Mouse (Mus musculus) heart, adult 2 months (tissue): ENCODE data around the gene Lmo7. TPM values are rescaled to one million over a fixed set of nuclear protein-coding genes. Genes with fewer than 3 reads are reported as not detected.
A peak's percentile ranks its signal among the peaks of the same experiment; 100 is the strongest.

Experiments used
- DNase-seq, 2 experiments: peaks; one replicate each; pipeline ENCODE4 v3.0.0; 2021
- H3K27ac ChIP-seq: fragments of 200-600 bp; 2 replicates; pipeline ENCODE4 v1.8.1; 2022
- H3K27me3 ChIP-seq: fragments of 200-500 bp; 2 replicates; pipeline ENCODE4 v1.6.1; 2012; ENCODE audit warnings: mild to moderate bottlenecking, low read length, inconsistent platforms, mixed read lengths; ENCODE audit not compliant: control insufficient read depth, insufficient read depth
- H3K36me3 ChIP-seq: fragments of 200-500 bp; 2 replicates; pipeline ENCODE4 v1.6.1; 2012; ENCODE audit warnings: low read length, inconsistent platforms; ENCODE audit not compliant: control insufficient read depth, insufficient read depth
- H3K4me1 ChIP-seq: fragments of 200-500 bp; 2 replicates; pipeline ENCODE4 v1.6.1; 2011; ENCODE audit warnings: low read length; ENCODE audit not compliant: control insufficient read depth, insufficient read depth
- H3K4me3 ChIP-seq: fragments of 200-600 bp; 2 replicates; pipeline ENCODE4 v1.8.1; 2022
- H3K79me2 ChIP-seq: fragments of 200-500 bp; replicated peaks from 2 replicates; pipeline ENCODE4 v1.6.1; 2012; ENCODE audit warnings: mild to moderate bottlenecking, inconsistent platforms, low read length, moderate library complexity, mixed read lengths; ENCODE audit not compliant: control insufficient read depth, insufficient read depth
- H3K9ac ChIP-seq: fragments of 200-500 bp; 2 replicates; pipeline ENCODE4 v1.6.1; 2012; ENCODE audit warnings: low read depth, mild to moderate bottlenecking, control low read depth, inconsistent platforms, low read length, mixed read lengths
- CTCF ChIP-seq: fragments of 200-600 bp; IDR thresholded peaks from 2 replicates; pipeline ENCODE4 v1.8.1; 2022; ENCODE audit warnings: antibody characterized with exemption, mild to moderate bottlenecking, moderate library complexity
- EP300 ChIP-seq: fragments of 200-500 bp; IDR thresholded peaks from 2 replicates; pipeline ENCODE4 v1.6.1; 2011; ENCODE audit warnings: low read depth, low read length, control low read depth; ENCODE audit not compliant: insufficient read depth
- POLR2A ChIP-seq: fragments of 200-500 bp; IDR thresholded peaks from 2 replicates; pipeline ENCODE4 v1.6.1; 2011; ENCODE audit warnings: mild to moderate bottlenecking, low read depth, low read length, control low read depth; ENCODE audit not compliant: insufficient read depth
- WGBS: fragments of 180-500 bp; shearing (Covaris S2); methylation state at CpG from one replicate; pipeline ENCODE4 v1.1.7; 2018; 5-methylcytosine and 5-hydroxymethylcytosine counted together
- intact Hi-C: fragments of 180-260 bp; cut with DNase I; formaldehyde crosslinking; loops from one replicate; pipeline ENCODE4 v1.15.1; 2025
- polyA plus RNA-seq: library from polyadenylated mRNA; depleted of rRNA; stranded (reverse); fragments of >200 nt; gene quantifications from 2 replicates; pipeline ENCODE4 v1.2.3, GENCODE M21; 2012
- total RNA-seq, 2 experiments: library from RNA; stranded (reverse); gene quantifications; 2 replicates each; pipeline ENCODE4 v1.2.3; 2021

Lmo7 gene
- total and polyA plus RNA-seq, 3 experiments = 165 to 412 (median 336) TPM

DNA sequence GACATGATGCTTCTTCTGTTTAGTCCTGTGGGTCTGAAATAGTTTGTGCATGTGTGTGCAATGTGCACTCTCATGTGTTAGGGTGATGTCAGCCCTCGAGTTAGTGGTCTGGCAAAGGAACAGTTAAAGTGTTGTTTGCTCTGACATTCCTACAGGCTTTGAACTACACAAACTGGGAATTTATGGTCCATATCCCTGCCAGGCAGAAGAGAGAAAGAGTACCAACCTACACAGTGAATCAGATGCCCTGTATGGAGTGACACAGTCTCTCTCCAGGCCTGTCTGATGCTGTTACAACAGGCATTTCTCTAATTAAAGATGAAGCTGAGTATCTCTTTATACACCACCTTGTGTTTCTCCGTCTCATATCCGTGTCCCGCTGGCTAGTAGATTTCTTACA lies 21.2 kb downstream of the Lmo7 start:
- Histone ChIP-seq H3K4me3 (no peak overlapping the region), H3K27ac (no peak overlapping the region), H3K4me1 (peaks cover 3% of the 10 kb centered on the region; the same call in 1 of the 2 replicates), H3K27me3 (no peaks in the 10 kb centered on the region), H3K9ac (no peak overlapping the region), H3K79me2 (no peaks in the 10 kb centered on the region), H3K36me3 (no peaks in the 10 kb centered on the region)
- DNase-seq = no peak
- WGBS = 82% methylated on average over 4 of the region's 4 CpGs
- intact Hi-C loops = no loop called here
- TF ChIP-seq EP300 (no peak), CTCF (no peak), POLR2A (no peak)

DNA sequence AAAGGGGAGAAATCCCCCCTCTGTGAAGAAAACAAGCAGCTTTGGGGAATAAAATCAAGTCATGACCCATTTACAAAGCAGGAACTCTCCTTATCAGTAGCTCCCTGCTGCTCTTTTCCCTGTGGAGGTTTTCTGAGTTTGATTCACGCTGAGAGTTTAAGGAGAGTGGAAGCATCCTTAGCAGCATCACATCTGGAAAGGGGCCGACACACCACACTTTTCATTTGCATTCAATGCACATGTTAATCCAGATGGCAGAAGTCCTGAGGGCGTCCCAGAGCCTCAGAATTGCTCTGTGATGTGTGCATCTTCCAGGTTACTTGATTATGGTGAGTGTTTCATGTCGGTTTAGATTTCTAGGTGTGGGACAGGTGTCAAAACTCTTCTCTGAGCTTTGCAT lies 25.7 kb downstream of the Lmo7 start:
- Histone ChIP-seq H3K4me3 (no peak overlapping the region), H3K4me1 (no peaks in the 10 kb centered on the region), H3K27ac (no peak overlapping the region), H3K9ac (no peak overlapping the region), H3K27me3 (no peaks in the 10 kb centered on the region), H3K36me3 (no peaks in the 10 kb centered on the region), H3K79me2 (no peaks in the 10 kb centered on the region)
- 54% methylated on average over 4 of the region's 4 CpGs for WGBS
- DNase-seq = no peak
- intact Hi-C loops = no loop called here
- TF ChIP-seq CTCF (no peak), EP300 (no peak), POLR2A (no peak)

- TF ChIP-seq EP300 (no peak), POLR2A (no peak), CTCF (peak; percentile 59)
- H3K27me3 ChIP-seq = no peaks in the 10 kb centered on the region
- no peak overlapping the region for H3K4me3 ChIP-seq
- no peak overlapping the region for H3K9ac ChIP-seq
- no peak overlapping the region for H3K27ac ChIP-seq
- WGBS = 35% methylated on average over 1 of the region's 1 CpGs
- no peaks in the 10 kb centered on the region for H3K4me1 ChIP-seq
- DNase-seq = no peak
- no peaks in the 10 kb centered on the region for H3K79me2 ChIP-seq
- no peaks in the 10 kb centered on the region for H3K36me3 ChIP-seq
- intact Hi-C loops = no loop called here
Measured at GRCm38 (mm10) chr14:101762267-101762666, 32.5 kb downstream of the Lmo7 start.

DNA sequence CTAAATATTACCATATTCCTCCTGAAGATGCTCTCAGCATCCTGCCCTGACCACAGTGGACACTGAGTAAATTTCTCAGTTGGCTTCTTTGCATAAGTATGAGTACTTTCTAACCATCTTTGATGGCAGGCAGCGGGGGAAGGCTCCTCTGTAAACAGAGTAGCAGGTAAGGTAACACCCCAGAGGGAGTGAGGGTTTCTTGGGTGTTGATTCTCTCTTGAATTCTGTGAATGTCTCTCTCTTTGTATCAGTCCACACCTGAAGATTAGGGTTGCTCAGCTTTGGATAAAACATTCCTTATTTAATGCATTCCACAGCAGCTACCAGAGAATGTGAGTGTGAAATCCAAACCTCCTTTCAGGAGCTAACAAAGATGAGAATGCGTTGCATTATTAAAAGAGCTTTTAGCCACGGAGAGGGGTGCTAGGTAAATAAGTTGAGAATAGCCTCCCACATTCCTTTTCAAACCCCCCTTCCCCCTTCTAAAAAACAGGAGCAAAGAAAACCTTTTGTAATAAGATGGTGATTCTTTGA lies 34.1 kb downstream of the Lmo7 start:
- TF ChIP-seq POLR2A (no peak), CTCF (no peak), EP300 (no peak)
- DNase-seq = no peak
- intact Hi-C loops = no loop called here
- Histone ChIP-seq H3K27ac (no peak overlapping the region), H3K36me3 (no peaks in the 10 kb centered on the region), H3K4me1 (no peaks in the 10 kb centered on the region), H3K9ac (no peak overlapping the region), H3K4me3 (no peak overlapping the region), H3K27me3 (no peaks in the 10 kb centered on the region), H3K79me2 (no peaks in the 10 kb centered on the region)
- WGBS = 52% methylated on average over 3 of the region's 3 CpGs

DNA sequence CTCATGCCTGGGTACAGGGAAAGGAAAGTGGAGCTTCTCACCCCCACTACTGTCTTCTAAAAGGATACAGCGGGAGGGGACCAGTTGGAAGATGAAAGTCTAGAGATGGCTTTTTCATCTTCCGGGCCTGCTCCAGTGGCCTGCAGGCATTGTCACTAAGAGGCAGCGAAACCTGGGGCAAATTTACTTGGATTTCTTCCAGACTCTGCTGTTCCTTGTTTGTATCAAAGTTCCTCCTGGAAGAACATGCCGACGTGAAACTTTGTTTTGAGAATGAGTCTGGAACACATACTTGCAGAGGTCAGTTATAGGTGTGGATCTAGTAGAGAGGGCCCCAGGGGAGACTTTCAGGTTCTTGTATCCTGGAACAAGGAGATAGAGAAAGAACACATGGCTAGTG lies 41.6 kb downstream of the Lmo7 start:
- no peak for DNase-seq
- no peaks in the 10 kb centered on the region for H3K4me1 ChIP-seq
- WGBS = 77% methylated on average over 5 of the region's 5 CpGs
- intact Hi-C loops = no loop called here
- TF ChIP-seq EP300 (no peak), CTCF (no peak), POLR2A (no peak)
- H3K27me3 ChIP-seq = no peaks in the 10 kb centered on the region
- H3K4me3 ChIP-seq = no peak overlapping the region
- H3K27ac ChIP-seq = no peak overlapping the region
- H3K36me3 ChIP-seq = no peaks in the 10 kb centered on the region
- H3K9ac ChIP-seq = no peak overlapping the region
- no peaks in the 10 kb centered on the region for H3K79me2 ChIP-seq

GRCm38 (mm10) chr14:101771756-101772155 lies 42.0 kb downstream of the Lmo7 start:
- DNase-seq = no peak
- Histone ChIP-seq H3K27me3 (no peaks in the 10 kb centered on the region), H3K27ac (no peak overlapping the region), H3K36me3 (no peaks in the 10 kb centered on the region), H3K9ac (no peak overlapping the region), H3K79me2 (no peaks in the 10 kb centered on the region), H3K4me1 (no peaks in the 10 kb centered on the region), H3K4me3 (no peak overlapping the region)
- TF ChIP-seq CTCF = no peak
- TF ChIP-seq POLR2A = no peak
- TF ChIP-seq EP300 = no peak
- 91% methylated on average over 6 of the region's 6 CpGs for WGBS
- intact Hi-C loops = no loop called here
